Mouse (Mus musculus) stomach, embryonic 14.5 days (tissue): ENCODE measurements around the gene Cadm4. TPM values are rescaled to one million over a fixed set of nuclear protein-coding genes. Genes with fewer than 3 reads are reported as not detected.
A peak's percentile ranks its signal among the peaks of the same experiment; 100 is the strongest.
"Not testable (repeated sequence)": the region's sequence is repeated elsewhere in the genome, so short reads cannot be mapped to it uniquely, and the experiment has no call there.

Experiments
- ATAC-seq: fragments of 200-750 bp; cut with Nextera tagmentation; 2 replicates; pipeline ENCODE4 v1.8.0; 2017; ENCODE audit warnings: low read depth, moderate TSS enrichment; ENCODE audit not compliant: insufficient number of reproducible peaks, insufficient read depth, low FRiP score
- H3K27ac ChIP-seq: fragments of 300-500 bp; sonication (generic); 2 replicates; pipeline ENCODE4 v1.5.1; 2014; ENCODE audit warnings: mild to moderate bottlenecking, low read length, moderate library complexity, mixed read lengths
- H3K27me3 ChIP-seq: fragments of 300-500 bp; sonication (generic); 2 replicates; pipeline ENCODE4 v1.6.1; 2014; ENCODE audit warnings: low read length, control low read depth, mixed read lengths; ENCODE audit not compliant: control insufficient read depth, insufficient read depth
- H3K36me3 ChIP-seq: fragments of 300-500 bp; sonication (generic); 2 replicates; pipeline ENCODE4 v1.6.1; 2014; ENCODE audit warnings: mild to moderate bottlenecking, control low read depth, low read length, moderate library complexity, mixed read lengths; ENCODE audit not compliant: control insufficient read depth, insufficient read depth
- H3K4me1 ChIP-seq: fragments of 300-500 bp; sonication (generic); 2 replicates; pipeline ENCODE4 v1.6.1; 2014; ENCODE audit warnings: low read length, control low read depth, mixed read lengths; ENCODE audit not compliant: control insufficient read depth, insufficient read depth
- H3K4me2 ChIP-seq: fragments of 300-500 bp; sonication (generic); replicated peaks from 2 replicates; pipeline ENCODE4 v1.6.1; 2014; ENCODE audit warnings: low read depth, low read length, control low read depth
- H3K4me3 ChIP-seq: fragments of 300-500 bp; sonication (generic); 2 replicates; pipeline ENCODE4 v1.5.1; 2014; ENCODE audit warnings: low read depth, low read length, control low read depth
- H3K9ac ChIP-seq: fragments of 300-500 bp; sonication (generic); replicated peaks from 2 replicates; pipeline ENCODE4 v1.6.1; 2014; ENCODE audit warnings: low read depth, mild to moderate bottlenecking, control low read depth, low read length, moderate library complexity, mixed read lengths
- H3K9me3 ChIP-seq: fragments of 300-500 bp; sonication (generic); 2 replicates; pipeline ENCODE4 v1.6.1; 2016; ENCODE audit warnings: low read depth, low read length, control low read depth; ENCODE audit not compliant: control insufficient read depth
- WGBS: fragments of 180-500 bp; shearing (Covaris S2); extraction: QIAGEN DNeasy Blood & Tissue Kit; methylation state at CpG from one replicate; pipeline ENCODE4 v1.1.7; 2014; 5-methylcytosine and 5-hydroxymethylcytosine counted together
- polyA plus RNA-seq: library from polyadenylated mRNA; unstranded; fragments of >200 nt; fragmentation: Nextera tagmentation; extraction: Ambion mirVana; gene quantifications from 2 replicates; pipeline ENCODE4 v1.2.1, GENCODE M21; 2014

The Cadm4 gene
- polyA plus RNA-seq, 1 experiment from 2014 or later: 1.5 TPM

- ATAC-seq: peak; percentile 19; the same call in 1 of the 2 replicates
- H3K9me3 ChIP-seq: no peaks in the 10 kb centered on the region
- peak overlapping the region; percentile 98 for H3K27ac ChIP-seq
- no peaks in the 10 kb centered on the region for H3K27me3 ChIP-seq
- peak overlapping the region; percentile 94 for H3K9ac ChIP-seq
- peaks cover 22% of the 10 kb centered on the region; the same call in 1 of the 2 replicates for H3K4me1 ChIP-seq
- 1% methylated on average over 20 of the region's 20 CpGs for WGBS
- H3K4me2 ChIP-seq: peak overlapping the region; percentile 59
- peak overlapping the region; percentile 79 for H3K4me3 ChIP-seq
- H3K36me3 ChIP-seq: no peaks in the 10 kb centered on the region
These were observed 25.9 kb downstream of the Cadm4 start for GRCm38 (mm10) chr7:24507726-24508114.

DNA sequence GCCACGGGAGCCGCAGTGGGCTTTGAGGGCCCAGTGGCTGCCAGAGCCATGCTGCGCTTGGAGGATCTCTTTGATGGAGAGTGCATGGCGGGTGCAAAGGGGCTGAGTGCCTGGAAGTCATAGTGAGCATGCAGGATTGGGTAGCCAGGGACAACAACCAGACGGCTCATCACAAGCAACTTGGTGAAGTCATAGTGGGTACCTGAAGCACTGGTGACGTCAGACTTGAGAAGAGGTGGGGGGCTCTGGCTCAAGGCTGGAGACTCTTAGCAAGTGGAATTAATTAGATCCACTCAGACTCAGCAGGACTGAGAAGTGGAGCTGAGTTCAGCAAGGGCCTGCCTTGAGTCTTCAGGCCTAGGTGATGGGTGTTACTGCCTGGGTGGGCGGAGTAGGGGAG lies 30.5 kb downstream of the Cadm4 start, which contains the start of gene AC161166.1:
Gene AC161166.1, minus strand, starts transcription at position 101 of the 400 bp plus-strand sequence.
- Histone ChIP-seq H3K4me3 (no peak within 1 kb of the TSS), H3K27ac (no peak within 1 kb of the TSS), H3K9me3 (no peaks in the 10 kb centered on the region), H3K9ac (no peak within 1 kb of the TSS), H3K27me3 (no peaks in the 10 kb centered on the region), H3K36me3 (no peaks in the 10 kb centered on the region), H3K4me1 (peaks cover 7% of the 10 kb centered on the region; the same call in 1 of the 2 replicates), H3K4me2 (no peak within 1 kb of the TSS)
- ATAC-seq: no peak
- WGBS: 88% methylated on average over 7 of the region's 7 CpGs

- 73% methylated on average over 8 of the region's 8 CpGs for WGBS
- H3K4me1 ChIP-seq, H3K36me3 ChIP-seq, H3K4me2 ChIP-seq, H3K9me3 ChIP-seq, H3K9ac ChIP-seq, ATAC-seq, H3K27me3 ChIP-seq, H3K27ac ChIP-seq, H3K4me3 ChIP-seq: not testable (repeated sequence)
These were observed 34.5 kb downstream of the Cadm4 start for GRCm38 (mm10) chr7:24516319-24516718.

DNA sequence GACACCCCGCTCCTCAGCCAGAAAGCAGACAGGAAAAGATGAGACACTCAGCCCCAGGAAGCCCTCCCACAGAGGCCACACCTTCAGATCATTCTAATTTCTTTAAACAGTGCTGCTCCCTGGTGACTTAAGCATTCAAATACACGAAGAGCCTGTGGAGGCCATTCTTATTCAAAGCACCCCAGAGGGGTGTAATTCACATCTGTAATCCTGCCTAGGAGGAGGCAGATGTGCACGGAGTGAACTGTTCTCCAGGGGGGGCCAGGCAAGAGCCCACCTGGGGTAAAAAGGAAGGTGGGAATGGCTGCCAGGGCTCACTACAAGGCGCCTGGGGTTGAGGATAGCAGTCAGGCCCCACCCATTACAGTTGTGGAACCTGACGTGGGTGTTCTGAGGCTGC lies 35.3 kb downstream of the Cadm4 start:
- Histone ChIP-seq H3K36me3 (no peaks in the 10 kb centered on the region), H3K9me3 (no peaks in the 10 kb centered on the region), H3K4me2 (no peak overlapping the region), H3K4me3 (no peak overlapping the region), H3K4me1 (no peaks in the 10 kb centered on the region), H3K27ac (no peak overlapping the region), H3K27me3 (no peaks in the 10 kb centered on the region), H3K9ac (no peak overlapping the region)
- WGBS: 56% methylated on average over 5 of the region's 5 CpGs
- no peak for ATAC-seq

DNA sequence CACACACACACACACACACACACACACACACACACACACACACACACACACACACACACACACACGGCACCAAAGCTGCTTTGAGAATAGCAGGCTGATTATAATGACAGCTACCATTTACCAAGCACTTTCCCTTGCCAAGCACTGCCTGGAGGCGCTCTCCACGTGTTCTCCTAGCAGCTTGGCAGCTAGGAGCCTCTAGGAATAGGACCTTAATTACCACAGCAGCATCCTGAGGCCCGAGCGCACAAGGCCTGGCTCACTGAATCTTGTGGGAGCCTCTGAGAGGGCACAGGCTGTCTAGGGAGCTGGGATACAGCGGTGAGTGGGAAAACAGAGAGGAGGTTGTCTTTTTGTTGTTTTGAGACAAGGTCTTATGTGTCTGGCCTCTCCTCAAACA lies 35.8 kb downstream of the Cadm4 start:
- no peak overlapping the region for H3K9ac ChIP-seq

DNA sequence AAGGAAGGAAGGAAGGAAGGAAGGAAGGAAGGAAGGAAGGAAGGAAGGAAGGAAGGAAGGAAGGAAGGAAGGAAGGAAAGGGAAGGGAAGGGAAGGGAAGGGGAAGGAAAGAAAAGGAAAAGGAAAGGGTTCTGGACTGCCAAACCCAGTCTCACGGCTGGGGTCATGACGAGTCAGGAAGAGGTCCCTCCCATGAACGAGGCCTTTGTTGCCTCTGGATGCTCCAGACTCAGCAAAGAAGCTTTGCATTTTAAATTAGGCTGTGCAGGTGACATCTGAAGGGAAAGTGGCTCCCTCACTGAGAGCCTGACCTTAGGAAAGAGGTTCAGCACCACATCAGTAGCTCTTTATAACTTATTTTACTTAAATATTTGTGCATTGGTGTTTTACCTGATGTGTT lies 37.3 kb downstream of the Cadm4 start:
- no peak for ATAC-seq
- H3K4me3 ChIP-seq: no peak overlapping the region

More for the DNA sequence above, 35.8 kb downstream of the Cadm4 start:
- H3K36me3 ChIP-seq: no peaks in the 10 kb centered on the region
- WGBS: 60% methylated on average over 6 of the region's 6 CpGs
- ATAC-seq: no peak
- H3K27me3 ChIP-seq: no peaks in the 10 kb centered on the region
- H3K27ac ChIP-seq: no peak overlapping the region
- H3K4me1 ChIP-seq: no peaks in the 10 kb centered on the region
- no peak overlapping the region for H3K4me3 ChIP-seq
- H3K4me2 ChIP-seq: no peak overlapping the region
- no peaks in the 10 kb centered on the region for H3K9me3 ChIP-seq

GRCm38 (mm10) chr7:24520054-24520453 lies 38.2 kb downstream of the Cadm4 start:
- not testable (repeated sequence) for H3K27ac ChIP-seq, H3K9ac ChIP-seq, H3K4me3 ChIP-seq, ATAC-seq, H3K4me2 ChIP-seq, H3K4me1 ChIP-seq, H3K27me3 ChIP-seq, H3K36me3 ChIP-seq, H3K9me3 ChIP-seq
- WGBS: 90% methylated on average over 9 of the region's 10 CpGs

More for the DNA sequence above, 37.3 kb downstream of the Cadm4 start:
- H3K9ac ChIP-seq: no peak overlapping the region
- no peaks in the 10 kb centered on the region for H3K36me3 ChIP-seq
- no peak overlapping the region for H3K27ac ChIP-seq
- WGBS: 57% methylated on average over 3 of the region's 3 CpGs
- no peaks in the 10 kb centered on the region for H3K27me3 ChIP-seq
- H3K9me3 ChIP-seq: no peaks in the 10 kb centered on the region
- H3K4me1 ChIP-seq: no peaks in the 10 kb centered on the region
- H3K4me2 ChIP-seq: no peak overlapping the region

DNA sequence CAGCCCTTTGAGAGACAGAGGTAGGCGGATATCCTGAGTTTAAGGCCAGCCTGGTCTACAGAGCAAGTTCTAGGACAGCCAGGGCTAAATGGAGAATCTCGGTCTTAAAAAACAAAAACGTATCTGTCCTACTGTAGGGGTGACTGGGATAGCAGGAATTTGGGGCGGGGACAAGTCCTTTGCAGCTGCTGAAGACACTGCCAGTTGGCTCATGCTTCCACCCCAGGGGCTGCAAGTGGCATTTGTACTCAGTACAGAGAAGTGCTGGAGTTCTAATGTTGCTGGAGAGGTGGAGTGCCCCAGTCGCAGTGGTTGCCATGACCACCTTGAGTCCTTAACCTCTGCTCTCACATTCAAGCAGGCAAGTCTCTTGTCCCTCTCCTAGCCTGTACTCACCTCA lies 41.0 kb downstream of the Cadm4 start:
- H3K9me3 ChIP-seq: no peaks in the 10 kb centered on the region
- no peak overlapping the region for H3K9ac ChIP-seq
- H3K4me2 ChIP-seq: no peak overlapping the region
- no peaks in the 10 kb centered on the region for H3K36me3 ChIP-seq
- no peak overlapping the region for H3K27ac ChIP-seq
- 58% methylated on average over 5 of the region's 5 CpGs for WGBS
- no peaks in the 10 kb centered on the region for H3K27me3 ChIP-seq
- H3K4me1 ChIP-seq: no peaks in the 10 kb centered on the region
- no peak for ATAC-seq
- no peak overlapping the region for H3K4me3 ChIP-seq

DNA sequence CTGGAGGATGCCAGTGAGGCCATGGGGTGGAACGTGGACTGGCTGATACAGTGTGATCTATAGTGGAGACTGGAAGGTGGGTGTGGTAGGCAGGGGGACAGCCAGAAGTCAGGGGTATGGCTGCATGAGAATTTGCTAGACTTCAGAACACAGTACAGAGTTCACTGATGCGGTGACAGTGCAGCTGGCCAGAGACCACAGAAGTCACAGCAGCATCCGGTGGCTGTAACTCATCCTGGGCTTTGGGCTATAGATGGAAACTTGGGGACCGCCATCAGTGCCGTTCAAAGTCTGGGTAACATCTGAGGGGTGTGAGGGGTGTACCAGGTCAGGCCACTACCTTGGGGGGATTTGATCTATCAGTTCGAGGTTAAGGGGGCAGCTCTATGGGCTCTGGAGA lies 41.9 kb downstream of the Cadm4 start:
- Histone ChIP-seq H3K4me2 (no peak overlapping the region), H3K27ac (no peak overlapping the region), H3K36me3 (no peaks in the 10 kb centered on the region), H3K4me1 (no peaks in the 10 kb centered on the region), H3K4me3 (no peak overlapping the region), H3K27me3 (no peaks in the 10 kb centered on the region), H3K9ac (no peak overlapping the region), H3K9me3 (no peaks in the 10 kb centered on the region)
- no peak for ATAC-seq
- WGBS: 84% methylated on average over 6 of the region's 6 CpGs
